Mouse (Mus musculus) CH12.LX (cell line): ENCODE results near the gene Mrps18c. TPM values are rescaled to one million over a fixed set of nuclear protein-coding genes. Genes with fewer than 3 reads are reported as not detected.

Experiments used
- DNase-seq: peaks from one replicate; pipeline ENCODE4 v3.0.0-alpha.2; 2013; ENCODE audit errors: extremely low read depth
- H3K27ac ChIP-seq: 2 replicates; pipeline ENCODE4 v1.5.1; 2012; ENCODE audit warnings: low read depth, mild to moderate bottlenecking, control low read depth, moderate library complexity; ENCODE audit not compliant: insufficient read depth
- H3K27me3 ChIP-seq: replicated peaks from 2 replicates; pipeline ENCODE3; 2012; ENCODE audit warnings: inconsistent platforms
- H3K36me3 ChIP-seq, 2 experiments: replicated peaks in 1 of 2; 2 replicates each; pipeline versions ENCODE3 to v1.6.1; 2012; ENCODE audit warnings: inconsistent platforms in 1 of 2, low read length in 1 of 2, mild to moderate bottlenecking in 1 of 2, mixed read lengths in 1 of 2, moderate library complexity in 1 of 2; ENCODE audit not compliant: control insufficient read depth in 1 of 2, insufficient read depth in 1 of 2
- H3K4me1 ChIP-seq, 2 experiments: 2 replicates each; pipeline ENCODE4 v1.6.1; 2012; ENCODE audit warnings: inconsistent platforms in 1 of 2, moderate library complexity in 1 of 2; ENCODE audit not compliant: insufficient read depth in 2 of 2, control insufficient read depth in 1 of 2
- H3K4me2 ChIP-seq: 2 replicates; pipeline ENCODE4 v1.6.1; 2012; ENCODE audit warnings: low read depth, mild to moderate bottlenecking, control low read depth; ENCODE audit not compliant: poor library complexity, insufficient read depth, severe bottlenecking
- H3K4me3 ChIP-seq, 3 experiments: fragments of 150-350 bp in 1 of 3; sonication (generic) in 1 of 3; replicated peaks in 1 of 3; 2 replicates each; pipeline versions ENCODE3 to v1.5.1; 2011 to 2012; ENCODE audit warnings: low read depth in 2 of 3, low read length in 2 of 3, mild to moderate bottlenecking in 2 of 3, moderate library complexity in 2 of 3, control low read depth in 1 of 3, improper control_type of control experiment in 1 of 3, inconsistent platforms in 1 of 3, mixed read lengths in 1 of 3; ENCODE audit not compliant: poor library complexity in 1 of 3
- H3K79me2 ChIP-seq: replicated peaks from 2 replicates; pipeline ENCODE4 v1.6.1; 2012; ENCODE audit warnings: mild to moderate bottlenecking, moderate library complexity; ENCODE audit not compliant: control insufficient read depth, poor library complexity, insufficient read depth, severe bottlenecking; ENCODE audit errors: extremely low read depth
- H3K9ac ChIP-seq: 2 replicates; pipeline ENCODE4 v1.6.1; 2012; ENCODE audit warnings: low read depth, mild to moderate bottlenecking, control low read depth, moderate library complexity; ENCODE audit not compliant: insufficient read depth
- H3K9me3 ChIP-seq: replicated peaks from 2 replicates; pipeline ENCODE3; 2012; ENCODE audit warnings: low read length, inconsistent platforms, mixed read lengths
- CHD1 ChIP-seq: IDR thresholded peaks from 2 replicates; pipeline ENCODE4 v1.6.1; 2012; ENCODE audit warnings: low read depth, low read length, improper control_type of control experiment, inconsistent platforms
- CHD2 ChIP-seq: IDR thresholded peaks from 2 replicates; pipeline ENCODE4 v1.6.1; 2011; ENCODE audit warnings: low read length, improper control_type of control experiment
- E2F4 ChIP-seq: IDR thresholded peaks from 2 replicates; pipeline ENCODE4 v1.6.1; 2011; ENCODE audit warnings: low read depth, low read length, improper control_type of control experiment; ENCODE audit not compliant: insufficient replicate concordance
- ETS1 ChIP-seq: conservative IDR thresholded peaks from 2 replicates; pipeline ENCODE4 v1.6.1; 2012; ENCODE audit warnings: low read depth, mild to moderate bottlenecking, inconsistent platforms, low read length, improper control_type of control experiment, moderate library complexity
- GABPA ChIP-seq: IDR thresholded peaks from 2 replicates; pipeline ENCODE4 v1.6.1; 2012; ENCODE audit warnings: low read depth, low read length, improper control_type of control experiment, inconsistent platforms; ENCODE audit not compliant: insufficient replicate concordance
- HCFC1 ChIP-seq: IDR thresholded peaks from 2 replicates; pipeline ENCODE4 v1.6.1; 2012; ENCODE audit warnings: low read depth, mild to moderate bottlenecking, inconsistent platforms, low read length, improper control_type of control experiment
- KAT2A ChIP-seq: IDR thresholded peaks from 2 replicates; pipeline ENCODE4 v1.6.1; 2012; ENCODE audit warnings: low read length, improper control_type of control experiment, inconsistent platforms; ENCODE audit not compliant: insufficient replicate concordance
- MEF2A ChIP-seq: IDR thresholded peaks from 2 replicates; pipeline ENCODE4 v1.6.1; 2014; ENCODE audit warnings: low read depth, mild to moderate bottlenecking, inconsistent platforms, low read length, improper control_type of control experiment, borderline replicate concordance
- MYC ChIP-seq: IDR thresholded peaks from 2 replicates; pipeline ENCODE4 v1.6.1; 2011; ENCODE audit warnings: low read depth, mild to moderate bottlenecking, improper control_type of control experiment, low read length
- NELFE ChIP-seq: IDR thresholded peaks from 2 replicates; pipeline ENCODE4 v1.6.1; 2011; ENCODE audit warnings: low read depth, low read length, improper control_type of control experiment
- PAX5 ChIP-seq: IDR thresholded peaks from 2 replicates; pipeline ENCODE4 v1.6.1; 2012; ENCODE audit warnings: low read length, inconsistent platforms, mixed read lengths
- POLR2A ChIP-seq: IDR thresholded peaks from 2 replicates; pipeline ENCODE4 v1.6.1; 2011; ENCODE audit warnings: low read depth, mild to moderate bottlenecking, improper control_type of control experiment, low read length
- POLR2AphosphoS2 ChIP-seq: IDR thresholded peaks from 2 replicates; pipeline ENCODE4 v1.6.1; 2011; ENCODE audit warnings: low read depth, low read length, improper control_type of control experiment
- RCOR1 ChIP-seq: conservative IDR thresholded peaks from 2 replicates; pipeline ENCODE4 v1.6.1; 2012; ENCODE audit warnings: low read depth, mild to moderate bottlenecking, inconsistent platforms, low read length, improper control_type of control experiment
- SIN3A ChIP-seq: IDR thresholded peaks from 2 replicates; pipeline ENCODE4 v1.6.1; 2012; ENCODE audit warnings: low read length, improper control_type of control experiment, inconsistent platforms
- TBP ChIP-seq: conservative IDR thresholded peaks from 2 replicates; pipeline ENCODE4 v1.6.1; 2011; ENCODE audit warnings: low read depth, low read length, improper control_type of control experiment
- TCF12 ChIP-seq: IDR thresholded peaks from 2 replicates; pipeline ENCODE4 v1.6.1; 2014; ENCODE audit warnings: low read depth, mild to moderate bottlenecking, inconsistent platforms, low read length, improper control_type of control experiment
- USF1 ChIP-seq: IDR thresholded peaks from 2 replicates; pipeline ENCODE4 v1.6.1; 2014; ENCODE audit warnings: low read depth, mild to moderate bottlenecking, inconsistent platforms, low read length, improper control_type of control experiment
- ZC3H11A ChIP-seq: IDR thresholded peaks from 2 replicates; pipeline ENCODE4 v1.6.1; 2012; ENCODE audit warnings: low read depth, mild to moderate bottlenecking, inconsistent platforms, low read length, improper control_type of control experiment
- ZKSCAN1 ChIP-seq: IDR thresholded peaks from 2 replicates; pipeline ENCODE4 v1.6.1; 2012; ENCODE audit warnings: low read depth, inconsistent platforms, low read length, improper control_type of control experiment, borderline replicate concordance
- ZMIZ1 ChIP-seq: IDR thresholded peaks from 2 replicates; pipeline ENCODE4 v1.6.1; 2012; ENCODE audit warnings: low read depth, mild to moderate bottlenecking, inconsistent platforms, low read length, improper control_type of control experiment
- dilution Hi-C: fragments of 300-500 bp; cut with MboI; formaldehyde crosslinking; loops from 2 replicates; pipeline ENCODE4 v1.14.3; 2020; ENCODE audit warnings: low sequenced_read_pairs; ENCODE audit not compliant: extremely low pct_unique_long_range_greater_than_20kb, extremely low pct_ligation_motif_present
- in situ Hi-C: fragments of 300-500 bp; cut with MboI; formaldehyde crosslinking; loops from 3 replicates; pipeline ENCODE4 v1.14.3; 2019; ENCODE audit warnings: low sequenced_read_pairs, low pct_ligation_motif_present, low pct_unique_long_range_greater_than_20kb, mixed read lengths
- polyA plus RNA-seq: library from polyadenylated mRNA; unstranded; fragments of >175 nt; gene quantifications from 2 replicates; pipeline ENCODE4 v1.2.1, GENCODE M21; 2012; ENCODE audit warnings: low read depth; ENCODE audit not compliant: insufficient read length
- total RNA-seq, 2 experiments: library from RNA; depleted of rRNA; stranded (reverse); fragments of 300-350 nt in 1 of 2; fragments of >200 nt in 1 of 2; gene quantifications; 2 replicates each; pipeline ENCODE4 v1.2.3; 2012 to 2014

Mrps18c gene
- total and polyA plus RNA-seq, 3 experiments, result 87.2 to 216 (median 111) TPM

DNA sequence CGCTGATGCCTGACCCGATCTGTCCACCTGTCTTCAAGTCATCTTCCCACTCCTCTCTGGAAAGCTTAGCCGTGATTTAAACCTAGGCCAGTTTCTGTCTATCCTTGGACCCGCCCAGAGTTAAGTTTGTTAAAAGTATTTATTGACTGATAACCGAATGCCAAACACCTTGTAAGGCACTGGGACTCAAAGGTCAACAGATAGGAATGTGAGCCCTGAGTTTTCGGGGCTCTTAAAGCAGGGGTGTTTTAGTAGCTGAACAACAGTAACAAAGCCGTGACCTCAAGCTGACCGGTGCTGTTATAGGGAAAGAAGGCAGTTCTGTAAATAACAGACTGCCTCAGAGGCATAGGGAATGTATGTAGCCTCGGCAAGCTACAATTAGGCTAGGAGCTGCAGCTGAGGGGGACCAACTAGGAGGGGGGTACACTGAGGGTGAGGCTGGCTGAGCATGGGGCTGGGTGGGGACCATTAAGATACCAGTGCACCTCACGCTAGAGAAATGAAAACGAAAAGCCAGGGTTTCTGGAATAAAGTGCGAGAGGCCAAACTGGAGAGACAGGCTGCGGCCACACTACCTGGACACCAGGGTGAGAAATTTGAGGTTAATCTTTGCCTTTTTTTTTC, 22.5 kb upstream of the Mrps18c start:
- Histone ChIP-seq H3K4me3 (no peak overlapping the region), H3K79me2 (no peaks in the 10 kb centered on the region; the same call in 1 of the 2 replicates), H3K9ac (no peak overlapping the region), H3K36me3 (peaks cover 49 to 90% of the 10 kb centered on the region in 2 experiments), H3K9me3 (no peaks in the 10 kb centered on the region), H3K4me2 (no peak overlapping the region), H3K27ac (no peak overlapping the region), H3K4me1 (no peaks in the 10 kb centered on the region), H3K27me3 (no peaks in the 10 kb centered on the region)
- DNase-seq, result no peak
- TF ChIP-seq ZC3H11A, result no peak
- dilution Hi-C loops, result no loop called here
- in situ Hi-C loops, result loop anchor here (10.0 to 25.0 kb wide), 2 partner anchors 61 to 214 kb away; partner anchors contain the start of genes Hpse and Plac8

GRCm38 (mm10) chr5:100776900-100777299, 21.5 kb upstream of the Mrps18c start:
- Histone ChIP-seq H3K4me2 (no peak overlapping the region), H3K36me3 (peaks cover 46 to 90% of the 10 kb centered on the region in 2 experiments), H3K27me3 (no peaks in the 10 kb centered on the region), H3K9me3 (no peaks in the 10 kb centered on the region), H3K4me1 (no peaks in the 10 kb centered on the region), H3K4me3 (no peak overlapping the region), H3K9ac (no peak overlapping the region), H3K27ac (no peak overlapping the region; the same call in 1 of the 2 replicates), H3K79me2 (no peaks in the 10 kb centered on the region; the same call in 1 of the 2 replicates)
- TF ChIP-seq RCOR1, result no peak
- no peak for TF ChIP-seq KAT2A
- TF ChIP-seq CHD2, result no peak
- no peak for TF ChIP-seq CHD1
- no peak for TF ChIP-seq ZKSCAN1
- no peak for TF ChIP-seq USF1
- no peak for TF ChIP-seq ETS1
- TF ChIP-seq E2F4, result no peak
- TF ChIP-seq MYC, result no peak
- no peak for TF ChIP-seq PAX5
- no peak for TF ChIP-seq POLR2A
- no peak for TF ChIP-seq TBP
- no peak for TF ChIP-seq HCFC1
- no peak for TF ChIP-seq TCF12
- no peak for TF ChIP-seq GABPA
- TF ChIP-seq ZMIZ1, result no peak
- no peak for TF ChIP-seq POLR2AphosphoS2
- TF ChIP-seq SIN3A, result no peak
- no peak for TF ChIP-seq NELFE
- TF ChIP-seq MEF2A, result no peak
- in situ Hi-C loops (loop anchor here (10.0 to 25.0 kb wide), 2 partner anchors 62 to 215 kb away; partner anchors contain the start of genes Hpse and Plac8), dilution Hi-C loops (no loop called here)
- no peak for DNase-seq
